Mouse (Mus musculus): Measurements from ENCODE around the gene Gm525. TPM values are rescaled to one million over a fixed set of nuclear protein-coding genes. Genes with fewer than 3 reads are reported as not detected.
"Not testable (repeated sequence)": the region's sequence is repeated elsewhere in the genome, so short reads cannot be mapped to it uniquely, and the experiment has no call there.

The Gm525 gene
- total RNA-seq (2021) = not detected
- long read RNA-seq, experiment 1 = 0 reads
- long read RNA-seq, experiment 2, partial matches to known transcripts = 1 of 1 reads
- long read RNA-seq, experiment 2, other reads (novel, unspliced or antisense) = 0 of 1 reads

DNA sequence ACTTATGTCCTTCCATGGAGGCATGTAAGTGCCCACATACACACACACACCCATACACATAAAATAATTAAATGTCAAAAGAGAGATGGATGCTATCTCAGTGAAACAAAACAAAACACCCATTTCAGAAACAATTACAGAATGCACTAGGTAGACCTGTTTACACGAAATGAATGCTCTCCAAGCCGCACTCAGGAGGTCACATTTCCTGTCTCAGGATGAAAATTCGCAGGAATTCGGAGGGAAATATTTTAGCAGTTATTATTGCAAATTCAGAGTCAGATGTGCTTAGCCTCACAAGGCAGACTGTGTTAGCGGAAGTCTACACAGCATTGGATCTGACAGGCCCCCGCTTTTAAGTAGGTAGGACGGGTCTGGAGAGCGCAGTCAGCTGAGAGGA, at the start of gene Gm525:
Gene Gm525, plus strand, starts transcription at position 301 of the 400 bp plus-strand sequence.
- no peak for DNase-seq

- peak; percentile 92 for DNase-seq
These were observed 49.3 kb upstream of the Gm525 start for GRCm38 (mm10) chr11:89024181-89024881.

DNA sequence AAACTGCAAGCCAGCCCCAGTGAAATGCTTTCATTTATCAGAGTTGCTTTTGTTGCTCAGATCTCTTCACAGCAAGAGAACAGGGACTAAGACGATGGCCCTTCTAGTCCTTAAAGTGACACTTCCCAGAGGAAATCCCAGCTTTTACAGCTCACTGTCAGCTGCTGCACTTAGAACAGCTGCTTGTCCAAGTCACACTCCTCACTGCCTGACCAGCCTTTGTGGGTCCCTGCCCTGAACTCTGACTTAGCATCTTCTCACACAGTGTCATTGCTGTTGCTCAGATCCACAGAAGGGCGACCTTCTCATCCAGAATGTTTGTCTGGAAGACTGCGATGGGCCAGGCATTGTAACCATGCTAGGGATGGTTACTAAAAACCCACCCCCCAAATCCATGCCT, 48.0 kb upstream of the Gm525 start:
- DNase-seq = no peak

- DNase-seq = no peak
These were observed 47.5 kb upstream of the Gm525 start for GRCm38 (mm10) chr11:89026117-89026516.

DNA sequence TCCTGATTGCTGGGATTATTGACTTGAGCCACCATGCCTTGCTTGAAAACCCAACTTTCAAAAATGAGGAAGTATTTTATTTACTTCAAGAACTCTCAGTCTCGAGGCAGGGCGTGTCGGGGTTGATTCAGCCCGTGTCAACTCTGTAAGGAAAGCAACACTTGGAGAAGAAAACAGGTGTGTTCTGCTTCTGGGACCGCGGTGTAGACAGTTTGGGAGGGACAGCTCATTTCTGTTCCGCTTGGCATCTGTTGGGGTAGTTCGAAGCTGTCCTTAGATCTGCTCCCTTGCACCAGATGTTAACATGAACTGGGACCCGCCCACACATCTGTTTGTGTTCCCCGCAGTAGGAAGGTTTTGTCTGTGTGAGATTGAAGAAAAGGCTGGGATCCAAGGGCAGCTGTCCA, 45.7 kb upstream of the Gm525 start:
- DNase-seq = no peak

GRCm38 (mm10) chr11:89028871-89029405, 44.7 kb upstream of the Gm525 start:
- no peak for DNase-seq

DNA sequence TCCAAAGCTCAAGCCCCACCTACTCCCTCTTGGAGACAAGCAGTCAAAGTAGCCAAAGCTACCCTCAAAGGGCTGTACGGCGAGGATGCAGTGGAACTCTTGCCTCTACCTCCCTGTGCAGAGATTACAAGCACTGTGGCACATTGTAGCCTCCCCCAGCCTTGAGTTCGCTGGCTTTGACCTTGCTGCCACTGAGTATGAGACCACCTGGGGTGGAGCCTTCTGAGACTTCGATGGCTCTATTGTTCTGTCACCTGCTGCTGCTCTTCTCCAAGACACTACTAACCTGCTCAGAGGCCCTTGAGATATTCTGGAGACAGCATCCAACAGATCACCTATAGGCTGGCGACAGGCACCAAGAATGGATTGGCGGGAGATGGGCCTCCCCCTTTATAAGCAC, 43.1 kb upstream of the Gm525 start:
- DNase-seq = no peak

GRCm38 (mm10) chr11:89031189-89031588, 42.5 kb upstream of the Gm525 start:
- no peak for DNase-seq

DNA sequence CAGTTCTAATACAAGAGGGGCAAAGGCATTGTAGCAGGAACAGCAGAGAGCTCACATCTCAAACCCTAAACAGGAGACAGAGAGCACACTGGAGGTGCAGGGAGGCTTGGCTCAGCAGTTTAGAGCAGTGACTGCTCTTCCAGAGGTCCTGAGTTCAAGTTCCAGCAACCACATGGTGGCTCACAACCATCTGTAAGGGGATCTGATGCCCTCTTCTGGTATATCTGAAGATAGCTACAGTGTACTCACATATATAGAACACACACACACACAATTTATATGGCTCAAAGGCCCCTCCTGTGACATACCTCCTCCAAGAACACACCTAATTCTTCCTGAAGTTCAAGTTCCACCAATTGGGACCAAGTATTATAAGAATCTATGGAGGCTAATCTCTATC, 39.0 kb upstream of the Gm525 start:
- DNase-seq = no peak

DNA sequence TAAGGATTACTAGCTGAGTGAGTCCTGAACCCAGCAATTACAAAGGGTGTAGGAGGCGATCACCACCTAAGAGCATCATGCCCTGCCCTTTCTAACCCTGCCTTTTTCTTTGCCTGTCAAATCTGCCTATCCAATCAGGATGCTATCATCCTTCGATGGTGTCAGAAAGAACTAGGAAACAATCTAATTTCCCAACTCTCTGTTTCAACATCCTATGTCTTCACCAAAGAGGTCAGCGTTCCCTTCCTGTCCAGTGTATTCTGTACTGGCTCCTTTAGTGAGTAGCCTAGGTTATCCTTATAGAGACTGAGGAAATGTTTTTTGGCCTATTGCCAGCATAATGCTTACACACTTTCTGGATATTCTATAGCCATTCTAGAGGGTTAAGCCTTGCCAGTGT, 38.1 kb upstream of the Gm525 start:
- no peak for DNase-seq

- no peak for DNase-seq
These were observed 35.1 kb upstream of the Gm525 start for GRCm38 (mm10) chr11:89038496-89038895.

DNA sequence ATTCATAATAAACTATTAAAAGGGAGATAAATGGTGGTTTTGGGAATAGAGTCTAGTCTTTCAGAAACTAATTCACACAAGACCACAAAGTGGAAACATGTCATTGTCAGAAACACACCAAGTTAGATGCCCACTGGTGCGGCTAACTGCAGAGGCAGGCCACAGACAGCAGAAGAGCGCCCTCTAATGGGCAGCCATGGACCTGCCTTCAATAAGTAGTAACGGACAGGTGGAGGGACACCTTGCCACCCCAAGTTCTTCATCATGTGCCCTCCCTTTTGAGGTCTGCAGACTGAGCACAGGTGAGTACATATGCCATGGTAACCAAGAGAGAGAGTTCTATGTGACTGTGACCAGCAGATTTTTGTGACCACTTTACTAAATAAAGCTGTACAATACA, 34.3 kb upstream of the Gm525 start:
- DNase-seq = peak; percentile 77

GRCm38 (mm10) chr11:89041073-89041472, 32.6 kb upstream of the Gm525 start:
- DNase-seq = not testable (repeated sequence)

DNA sequence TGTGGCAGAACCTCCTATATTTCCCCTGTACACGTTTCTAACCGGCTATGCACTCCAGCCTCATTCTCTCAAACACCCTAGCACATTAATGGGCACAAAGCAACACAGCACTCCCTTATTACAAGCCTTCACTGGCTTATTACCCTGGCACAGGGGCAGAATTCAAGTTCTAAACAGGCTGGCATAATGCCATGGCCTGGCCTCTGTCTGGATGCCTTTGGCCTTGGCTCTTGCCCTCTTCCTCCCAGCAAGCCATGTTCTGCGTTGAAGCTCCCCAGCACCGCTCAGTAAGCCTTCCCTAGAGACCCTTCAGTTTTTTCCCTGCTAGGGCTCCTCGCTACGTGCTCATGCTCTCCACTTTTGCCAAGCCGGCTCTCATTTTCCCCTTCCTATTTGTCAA, 30.6 kb upstream of the Gm525 start:
- peak; percentile 61 for DNase-seq

DNA sequence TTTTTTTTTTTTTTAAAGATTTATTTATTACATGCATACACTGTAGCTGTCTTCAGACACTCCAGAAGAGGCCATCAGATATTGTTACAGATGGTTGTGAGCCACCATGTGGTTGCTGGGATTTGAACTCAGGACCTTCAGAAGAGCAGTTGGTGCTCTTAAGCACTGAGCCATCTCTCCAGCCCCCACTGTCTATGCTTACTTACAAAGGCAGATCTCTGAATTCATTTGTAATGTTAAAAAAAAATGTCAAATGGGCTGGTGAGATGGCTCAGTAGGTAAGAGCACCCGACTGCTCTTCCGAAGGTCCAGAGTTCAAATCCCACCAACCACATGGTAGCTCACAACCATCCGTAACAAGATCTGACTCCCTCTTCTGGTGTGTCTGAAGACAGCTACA, 28.1 kb upstream of the Gm525 start:
- DNase-seq = not testable (repeated sequence)

- no peak for DNase-seq
These were observed 27.6 kb upstream of the Gm525 start for GRCm38 (mm10) chr11:89046021-89046420.

GRCm38 (mm10) chr11:89051767-89052166, 21.9 kb upstream of the Gm525 start:
- no peak for DNase-seq

- no peak for DNase-seq
These were observed 17.5 kb upstream of the Gm525 start for GRCm38 (mm10) chr11:89055931-89056690.

GRCm38 (mm10) chr11:89058515-89059270, 14.9 kb upstream of the Gm525 start:
- DNase-seq = peak; percentile 32

GRCm38 (mm10) chr11:89059919-89060422, 13.7 kb upstream of the Gm525 start:
- DNase-seq = no peak

DNA sequence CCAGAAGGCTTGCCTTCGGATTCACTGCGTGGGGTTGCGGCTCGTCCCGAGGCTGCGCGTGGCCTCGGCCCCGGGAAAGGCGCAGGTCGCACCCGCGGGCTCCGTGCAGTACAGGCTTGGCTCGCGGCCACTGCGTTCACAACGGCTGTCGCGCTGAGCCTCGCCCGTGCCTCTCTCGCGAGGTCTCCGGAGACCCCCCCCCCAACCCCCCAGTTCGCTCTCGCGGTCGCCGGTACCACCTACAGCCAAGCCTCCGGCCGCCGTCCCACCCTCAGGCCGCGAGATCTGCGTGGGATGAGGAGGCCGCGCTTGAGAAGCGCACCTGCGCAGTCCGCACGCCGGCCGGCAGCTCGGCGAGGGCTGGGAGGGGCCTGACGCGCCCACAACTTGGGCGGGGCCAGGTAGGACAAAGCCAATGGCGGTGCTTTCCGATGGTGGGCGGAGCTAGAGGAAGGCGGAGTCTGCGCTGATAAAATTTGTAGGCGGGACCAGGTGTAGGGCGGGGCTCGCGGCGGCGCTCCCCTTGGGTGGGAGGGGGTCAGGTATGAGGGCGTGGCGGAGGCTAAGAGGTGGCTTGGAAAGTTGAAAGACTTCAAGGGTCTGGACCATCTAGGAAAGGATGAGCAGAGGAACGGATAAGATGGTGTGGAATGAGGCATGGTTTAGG, 13.1 kb upstream of the Gm525 start:
- DNase-seq = peak; percentile 92

- DNase-seq = no peak
These were observed 12.3 kb upstream of the Gm525 start for GRCm38 (mm10) chr11:89061362-89061761.
